Comparison of ENCODE assay signal across 19 mouse cellular contexts in genomic region chr7:72215563-72216215, GRCm38 (mm10).
DNase-seq lines count a peak whose midpoint lies in the region; ATAC-seq and TF ChIP-seq lines count a peak whose summit lies in the region.
"Had no signal": no experiment of that assay in that cellular context is flagged by ENCODE, and none has a peak within 500 bp of the region (broad histone marks: within the 10 kb centered on the region; RNA-seq: fewer than 3 reads in every experiment).

No protein-coding gene starts in this region.

- no peak overlapping the region for H3K4me2 ChIP-seq in intestine, embryonic 14.5 days (ENCODE audit: low read length)
- H3K4me2 ChIP-seq in intestine, postnatal 0 days (replicated peaks; ENCODE audit: low read depth): no peak overlapping the region
- no peak overlapping the region for H3K4me2 ChIP-seq in liver, postnatal 0 days (ENCODE audit: low read depth, low read length)
- H3K4me2 ChIP-seq in embryonic facial prominence, embryonic 11.5 days (ENCODE audit: low read depth, low read length): no peak overlapping the region
- H3K4me2 ChIP-seq: hindbrain, embryonic 15.5 days; liver, embryonic 12.5 days had no signal

- H3K9ac ChIP-seq in intestine, embryonic 14.5 days (ENCODE audit: low read length): no peak overlapping the region
- no peak overlapping the region for H3K9ac ChIP-seq in intestine, postnatal 0 days (ENCODE audit: low read depth, low read length)
- no peak overlapping the region for H3K9ac ChIP-seq in liver, postnatal 0 days (replicated peaks)
- no peak overlapping the region for H3K9ac ChIP-seq in embryonic facial prominence, embryonic 11.5 days (replicated peaks; ENCODE audit: low read length)
- H3K9ac ChIP-seq: hindbrain, embryonic 15.5 days; liver, embryonic 12.5 days had no signal

- no peak for TF ChIP-seq CTCF in intestine, postnatal 0 days (IDR thresholded peaks at IDR 0.05; ENCODE audit: low read depth)
- no peak for TF ChIP-seq CTCF in liver, postnatal 0 days (IDR thresholded peaks at IDR 0.05; ENCODE audit: low read depth)

- no peaks in the 10 kb centered on the region for H3K9me3 ChIP-seq in intestine, embryonic 14.5 days (ENCODE audit: control insufficient read depth, low read length)
- no peaks in the 10 kb centered on the region for H3K9me3 ChIP-seq in intestine, postnatal 0 days (ENCODE audit: control insufficient read depth)
- no peaks in the 10 kb centered on the region for H3K9me3 ChIP-seq in liver, postnatal 0 days (ENCODE audit: low read length)
- no peaks in the 10 kb centered on the region for H3K9me3 ChIP-seq in embryonic facial prominence, embryonic 11.5 days (replicated peaks; ENCODE audit: control insufficient read depth, low read length)
- H3K9me3 ChIP-seq: hindbrain, embryonic 15.5 days; liver, embryonic 12.5 days; megakaryocyte, embryonic 14.5 days had no signal

- TF ChIP-seq EP300 in liver, postnatal 0 days (IDR thresholded peaks at IDR 0.05; ENCODE audit: low read depth): no peak

- no peak overlapping the region for H3K4me3 ChIP-seq in intestine, embryonic 14.5 days (ENCODE audit: low read depth, low read length)
- H3K4me3 ChIP-seq in intestine, postnatal 0 days (ENCODE audit: low read depth, low read length): no peak overlapping the region
- H3K4me3 ChIP-seq in liver, postnatal 0 days (ENCODE audit: low read depth, low read length): no peak overlapping the region
- H3K4me3 ChIP-seq in embryonic facial prominence, embryonic 11.5 days (ENCODE audit: low read depth, low read length): no peak overlapping the region
- H3K4me3 ChIP-seq: hindbrain, embryonic 15.5 days; layer of hippocampus, adult 2 months; liver, embryonic 12.5 days; megakaryocyte, embryonic 14.5 days had no signal

- no peak for DNase-seq in intestine, embryonic 14.5 days (ENCODE audit: low spot score)
- no peak for DNase-seq in liver, postnatal 0 days
- no peak for DNase-seq in liver
- DNase-seq in embryonic facial prominence, embryonic 11.5 days (ENCODE audit: low spot score): peak; percentile 53
- DNase-seq in lung, postnatal 4 days: peak; percentile 28 to 75
- DNase-seq in ovary, adult 18-20 months (ENCODE audit: low spot score): no peak
- no peak for DNase-seq in right cerebral cortex, postnatal 36 days (ENCODE audit: low spot score in 2 of 2)
- DNase-seq: adrenal gland, postnatal 25 days; cerebellum, adult 9-10 months; gastrocnemius, postnatal 14 days; heart, postnatal 10 days; right cerebral cortex, adult 18-20 months; spleen, adult 18-20 months; thymus, postnatal 4 days had no signal

- H3K36me3 ChIP-seq in intestine, embryonic 14.5 days (ENCODE audit: control insufficient read depth, insufficient read depth, low read length): no peaks in the 10 kb centered on the region
- no peaks in the 10 kb centered on the region for H3K36me3 ChIP-seq in intestine, postnatal 0 days (ENCODE audit: control insufficient read depth, insufficient read depth)
- no peaks in the 10 kb centered on the region; the same call in 1 of the 2 replicates for H3K36me3 ChIP-seq in liver, postnatal 0 days (replicated peaks; ENCODE audit: insufficient read depth, low read length)
- no peaks in the 10 kb centered on the region for H3K36me3 ChIP-seq in embryonic facial prominence, embryonic 11.5 days (replicated peaks; ENCODE audit: control insufficient read depth, insufficient read depth, low read depth, low read length)
- H3K36me3 ChIP-seq: hindbrain, embryonic 15.5 days; liver, embryonic 12.5 days had no signal

- no peaks in the 10 kb centered on the region; the same call in 1 of the 2 replicates for H3K4me1 ChIP-seq in intestine, embryonic 14.5 days (replicated peaks; ENCODE audit: control insufficient read depth, insufficient read depth, low read length)
- H3K4me1 ChIP-seq in intestine, postnatal 0 days (replicated peaks; ENCODE audit: control insufficient read depth, insufficient read depth, low read length): peaks cover 5% of the 10 kb centered on the region; the same call in 1 of the 2 replicates
- no peaks in the 10 kb centered on the region for H3K4me1 ChIP-seq in liver, postnatal 0 days (ENCODE audit: insufficient read depth)
- H3K4me1 ChIP-seq in embryonic facial prominence, embryonic 11.5 days (ENCODE audit: control insufficient read depth, insufficient read depth, low read length): no peaks in the 10 kb centered on the region
- H3K4me1 ChIP-seq: hindbrain, embryonic 15.5 days; liver, embryonic 12.5 days; megakaryocyte, embryonic 14.5 days had no signal

- H3K27me3 ChIP-seq in intestine, embryonic 14.5 days (replicated peaks; ENCODE audit: control insufficient read depth, insufficient read depth, low read length): no peaks in the 10 kb centered on the region
- no peaks in the 10 kb centered on the region for H3K27me3 ChIP-seq in intestine, postnatal 0 days (replicated peaks; ENCODE audit: control insufficient read depth, insufficient read depth, low read length)
- H3K27me3 ChIP-seq in liver, postnatal 0 days (ENCODE audit: insufficient read depth, low read length): no peaks in the 10 kb centered on the region
- no peaks in the 10 kb centered on the region for H3K27me3 ChIP-seq in embryonic facial prominence, embryonic 11.5 days (ENCODE audit: control insufficient read depth, insufficient read depth, low read length)
- H3K27me3 ChIP-seq: hindbrain, embryonic 15.5 days; liver, embryonic 12.5 days; megakaryocyte, embryonic 14.5 days had no signal

- 40% methylated on average over 5 of the region's 5 CpGs for WGBS in intestine, embryonic 14.5 days
- WGBS in intestine, postnatal 0 days: 28% methylated on average over 5 of the region's 5 CpGs
- WGBS in liver, postnatal 0 days (ENCODE audit: insufficient replicate concordance): 63% methylated on average over 5 of the region's 5 CpGs
- 53% methylated on average over 5 of the region's 5 CpGs for WGBS in embryonic facial prominence, embryonic 11.5 days

- ATAC-seq in intestine, embryonic 14.5 days (replicated peaks; ENCODE audit: low FRiP score, low TSS enrichment, low read depth): peak; percentile 72
- no peak for ATAC-seq in intestine, postnatal 0 days
- peak; percentile 68; the same call in 1 of the 2 replicates for ATAC-seq in liver, postnatal 0 days
- ATAC-seq in embryonic facial prominence, embryonic 11.5 days (replicated peaks; ENCODE audit: insufficient number of reproducible peaks, low FRiP score, low TSS enrichment, low read depth): no peak
- ATAC-seq: liver, embryonic 12.5 days had no signal

- H3K27ac ChIP-seq in intestine, embryonic 14.5 days (ENCODE audit: low read depth): 0 out of 2 replicates have a peak overlapping the region, but pooled peaks have one; percentile 11
- no peak overlapping the region for H3K27ac ChIP-seq in intestine, postnatal 0 days (ENCODE audit: low read depth, low read length)
- H3K27ac ChIP-seq in liver, postnatal 0 days (ENCODE audit: low read depth): no peak overlapping the region
- H3K27ac ChIP-seq in embryonic facial prominence, embryonic 11.5 days (replicated peaks; ENCODE audit: low read depth, low read length): no peak overlapping the region
- H3K27ac ChIP-seq: hindbrain, embryonic 15.5 days; layer of hippocampus, adult 2 months; liver, embryonic 12.5 days had no signal

Comparison
In these comparisons a context has a peak if more than half of its experiments do, and no peak if none do; other contexts are left out.
1. ATAC-seq: peak in intestine, embryonic 14.5 days (single experiment) and liver, postnatal 0 days (single experiment); none in intestine, postnatal 0 days (single experiment) and embryonic facial prominence, embryonic 11.5 days (single experiment).
2. DNase-seq: peak in embryonic facial prominence, embryonic 11.5 days (single experiment) and lung, postnatal 4 days (2 of 2); none in intestine, embryonic 14.5 days (single experiment), liver, postnatal 0 days (single experiment), liver (single experiment), ovary, adult 18-20 months (single experiment) and right cerebral cortex, postnatal 36 days (0 of 2).